ENCODE assay signal across 10 mouse cellular contexts in genomic region chr1:180604579-180604978, GRCm38 (mm10). TPM values are rescaled to one million over a fixed set of nuclear protein-coding genes. Genes with fewer than 3 reads are reported as not detected.
DNase-seq lines count a peak whose midpoint lies in the region; ATAC-seq and TF ChIP-seq lines count a peak whose summit lies in the region.
"Had no signal": no experiment of that assay in that cellular context is flagged by ENCODE, and none has a peak within 500 bp of the region (broad histone marks: within the 10 kb centered on the region; RNA-seq: fewer than 3 reads in every experiment).

No protein-coding gene starts in this region.

- H3K4me2 ChIP-seq in kidney, embryonic 14.5 days (replicated peaks; ENCODE audit: low read depth, low read length): no peak overlapping the region
- H3K4me2 ChIP-seq in hindbrain, embryonic 16.5 days (ENCODE audit: low read length): no peak overlapping the region
- H3K4me2 ChIP-seq: midbrain, embryonic 12.5 days had no signal

- no peaks in the 10 kb centered on the region for H3K4me1 ChIP-seq in kidney, adult 2 months (ENCODE audit: control insufficient read depth, insufficient read depth, low read length)
- no peaks in the 10 kb centered on the region for H3K4me1 ChIP-seq in kidney, embryonic 14.5 days (ENCODE audit: control insufficient read depth, insufficient read depth, low read length)
- peaks cover 8% of the 10 kb centered on the region for H3K4me1 ChIP-seq in heart, adult 2 months (ENCODE audit: control insufficient read depth, insufficient read depth, low read length)
- H3K4me1 ChIP-seq in hindbrain, embryonic 16.5 days (ENCODE audit: control insufficient read depth, insufficient read depth, low read depth, low read length): no peaks in the 10 kb centered on the region
- H3K4me1 ChIP-seq: midbrain, embryonic 12.5 days had no signal

- DNase-seq in kidney, adult 2 months: peak; percentile 24
- peak; percentile 78 to 90 for DNase-seq in cerebellum, adult 18-20 months
- DNase-seq in heart, adult 2 months: peak; percentile 55 to 78
- peak; percentile 59 to 61 for DNase-seq in layer of hippocampus, postnatal 36 days
- peak; percentile 48 for DNase-seq in right cerebral cortex, postnatal 4 days

- no peaks in the 10 kb centered on the region for H3K79me2 ChIP-seq in heart, adult 2 months (replicated peaks; ENCODE audit: control insufficient read depth, insufficient read depth, low read length)

- TF ChIP-seq EP300 in heart, adult 2 months (IDR thresholded peaks at IDR 0.05; ENCODE audit: insufficient read depth, low read depth, low read length): 0 out of 2 replicates have a peak, but pooled peaks have one; percentile 39

- no peaks in the 10 kb centered on the region for H3K27me3 ChIP-seq in kidney, adult 2 months (replicated peaks; ENCODE audit: control insufficient read depth, insufficient read depth, low read length)
- no peaks in the 10 kb centered on the region for H3K27me3 ChIP-seq in kidney, embryonic 14.5 days (ENCODE audit: control insufficient read depth, insufficient read depth, low read length)
- no peaks in the 10 kb centered on the region for H3K27me3 ChIP-seq in heart, adult 2 months (ENCODE audit: control insufficient read depth, insufficient read depth, low read length)
- no peaks in the 10 kb centered on the region for H3K27me3 ChIP-seq in hindbrain, embryonic 16.5 days (replicated peaks; ENCODE audit: control insufficient read depth, insufficient read depth, low read length)
- H3K27me3 ChIP-seq: midbrain, embryonic 12.5 days had no signal

- intact Hi-C loops in heart, adult 2 months (cut with DNase I): loop anchor here (2.0 kb wide), 2 partner anchors 20 to 36 kb away; partner anchors contain the start of gene Lin9

- 53% methylated on average over 4 of the region's 4 CpGs for WGBS in kidney, adult 2 months
- 76% methylated on average over 4 of the region's 4 CpGs for WGBS in kidney, embryonic 14.5 days
- WGBS in heart, adult 2 months: 33% methylated on average over 4 of the region's 4 CpGs
- WGBS in hindbrain, embryonic 16.5 days: 56% methylated on average over 4 of the region's 4 CpGs

- H3K9me3 ChIP-seq in kidney, embryonic 14.5 days (ENCODE audit: control insufficient read depth, low read length): no peaks in the 10 kb centered on the region
- no peaks in the 10 kb centered on the region for H3K9me3 ChIP-seq in hindbrain, embryonic 16.5 days (ENCODE audit: control insufficient read depth, low read length)
- H3K9me3 ChIP-seq: midbrain, embryonic 12.5 days had no signal

- H3K36me3 ChIP-seq in kidney, adult 2 months (ENCODE audit: control insufficient read depth, insufficient read depth, low read length): no peaks in the 10 kb centered on the region; the same call in 1 of the 2 replicates
- H3K36me3 ChIP-seq in kidney, embryonic 14.5 days (ENCODE audit: control insufficient read depth, insufficient read depth, low read length): peaks cover 39% of the 10 kb centered on the region
- peaks cover 3% of the 10 kb centered on the region; the same call in 1 of the 2 replicates for H3K36me3 ChIP-seq in heart, adult 2 months (ENCODE audit: control insufficient read depth, insufficient read depth, low read length)
- H3K36me3 ChIP-seq in hindbrain, embryonic 16.5 days (ENCODE audit: control insufficient read depth, insufficient read depth, low read length): peaks cover 20% of the 10 kb centered on the region

- H3K9ac ChIP-seq in kidney, embryonic 14.5 days (ENCODE audit: low read depth, low read length): no peak overlapping the region
- H3K9ac ChIP-seq in heart, adult 2 months (ENCODE audit: low read depth, low read length): no peak overlapping the region
- H3K9ac ChIP-seq in hindbrain, embryonic 16.5 days (ENCODE audit: low read depth, low read length): no peak overlapping the region
- H3K9ac ChIP-seq: midbrain, embryonic 12.5 days had no signal

- ATAC-seq in kidney, embryonic 14.5 days (ENCODE audit: low FRiP score, low TSS enrichment): no peak
- ATAC-seq in hindbrain, embryonic 16.5 days: no peak
- ATAC-seq in activated CD4-positive, CD25-positive, alpha-beta regulatory T cell, adult 4 months: no peak

- no peak for TF ChIP-seq CTCF in kidney, adult 2 months (conservative IDR thresholded peaks at IDR 0.05; ENCODE audit: insufficient read depth, insufficient read length, low read depth, low read length)
- TF ChIP-seq CTCF in heart, adult 2 months (IDR thresholded peaks at IDR 0.05): no peak

- no peak overlapping the region for H3K27ac ChIP-seq in kidney, adult 2 months (ENCODE audit: insufficient read depth, low read depth, low read length)
- no peak overlapping the region for H3K27ac ChIP-seq in kidney, embryonic 14.5 days (ENCODE audit: low read depth, low read length)
- H3K27ac ChIP-seq in heart, adult 2 months: peak overlapping the region; percentile 68
- no peak overlapping the region for H3K27ac ChIP-seq in hindbrain, embryonic 16.5 days (ENCODE audit: low read depth, low read length)
- H3K27ac ChIP-seq: midbrain, embryonic 12.5 days had no signal

- no peak overlapping the region for H3K4me3 ChIP-seq in kidney, adult 2 months (ENCODE audit: insufficient read depth, low read depth, low read length)
- no peak overlapping the region for H3K4me3 ChIP-seq in kidney, embryonic 14.5 days (ENCODE audit: low read length)
- no peak overlapping the region for H3K4me3 ChIP-seq in heart, adult 2 months
- H3K4me3 ChIP-seq in hindbrain, embryonic 16.5 days (ENCODE audit: low read length): no peak overlapping the region
- H3K4me3 ChIP-seq: erythroblast, embryonic 14.5 days; midbrain, embryonic 12.5 days had no signal

- no peak for TF ChIP-seq POLR2A in kidney, adult 2 months (IDR thresholded peaks at IDR 0.05; ENCODE audit: low read depth, low read length)
- TF ChIP-seq POLR2A in heart, adult 2 months (IDR thresholded peaks at IDR 0.05; ENCODE audit: insufficient read depth, low read depth, low read length): no peak

RNA-seq across cellular contexts. Expression of gene Parp1, which starts 35.9 kb away (rescaled TPM):
- 20.2 and 24.6 TPM in 2 replicates for polyA plus RNA-seq in kidney, adult 2 months (2012; rRNA removed)
- 110 and 165 TPM in 2 replicates for polyA plus RNA-seq in kidney, embryonic 14.5 days (2014; fragmentation: Nextera tagmentation; extraction: Ambion mirVana)
- total RNA-seq in heart, adult 2 months (2021): 10 to 100 TPM; 56.9 to 60.2 TPM
- 19.5 and 31.9 TPM in 2 replicates for polyA plus RNA-seq in heart, adult 2 months (2012; rRNA removed)
- 100 to 1,000 TPM; 131 to 151 TPM for total RNA-seq in layer of hippocampus, postnatal 36 days (2021)
- polyA plus RNA-seq in hindbrain, embryonic 16.5 days (2015; fragmentation: Nextera tagmentation; extraction: Ambion mirVana): 80.2 and 91.9 TPM in 2 replicates
- 10 to 100 TPM; 41.4 to 43.1 TPM for polyA plus RNA-seq in activated CD4-positive, CD25-positive, alpha-beta regulatory T cell, adult 4 months (2017; shearing (Covaris generic))

RNA-seq across cellular contexts. Expression of gene Lin9, which starts 36.4 kb away (rescaled TPM):
- 4.0 and 4.2 TPM in 2 replicates for polyA plus RNA-seq in kidney, adult 2 months (2012; rRNA removed)
- polyA plus RNA-seq in kidney, embryonic 14.5 days (2014; fragmentation: Nextera tagmentation; extraction: Ambion mirVana): 19.3 and 22.0 TPM in 2 replicates
- total RNA-seq in heart, adult 2 months (2021): 1 to 10 TPM; 2.2 to 2.4 TPM
- 1.5 and 2.6 TPM in 2 replicates for polyA plus RNA-seq in heart, adult 2 months (2012; rRNA removed)
- 1 to 10 TPM; 4.8 to 4.9 TPM for total RNA-seq in layer of hippocampus, postnatal 36 days (2021)
- 7.8 and 9.1 TPM in 2 replicates for polyA plus RNA-seq in hindbrain, embryonic 16.5 days (2015; fragmentation: Nextera tagmentation; extraction: Ambion mirVana)
- polyA plus RNA-seq in activated CD4-positive, CD25-positive, alpha-beta regulatory T cell, adult 4 months (2017; shearing (Covaris generic)): 10 to 100 TPM; 16.7 to 18.7 TPM

Comparison
In these comparisons a context has a peak if more than half of its experiments do, and no peak if none do; other contexts are left out.
1. DNase-seq: peak in every context shown above with its lines; median percentile 84 in cerebellum, adult 18-20 months; 66 in heart, adult 2 months; 60 in layer of hippocampus, postnatal 36 days; 48 in right cerebral cortex, postnatal 4 days; 24 in kidney, adult 2 months.